17 mouse cellular contexts compared by ENCODE assay signal in genomic region chr12:17051057-17051456, GRCm38 (mm10). TPM values are rescaled to one million over a fixed set of nuclear protein-coding genes. Genes with fewer than 3 reads are reported as not detected.
A peak's percentile ranks its signal among the peaks of the same experiment; 100 is the strongest.
DNase-seq lines count a peak whose midpoint lies in the region; ATAC-seq and TF ChIP-seq lines count a peak whose summit lies in the region.
"Had no signal": no experiment of that assay in that cellular context is flagged by ENCODE, and none has a peak within 500 bp of the region (broad histone marks: within the 10 kb centered on the region; RNA-seq: fewer than 3 reads in every experiment).

No protein-coding gene starts in this region.

- peak; percentile 65 to 66 for DNase-seq in cerebellum, postnatal 10 days
- no peak for DNase-seq in cerebellum, adult 9-10 months
- no peak for DNase-seq in neural tube, embryonic 10.5 days (ENCODE audit: extremely low spot score, low spot score)
- peak; percentile 55 to 68 for DNase-seq in left cerebral cortex, postnatal 25 days (ENCODE audit: low spot score in 2 of 2)
- DNase-seq in right cerebral cortex, postnatal 10 days (ENCODE audit: low spot score in 2 of 2) = peak; percentile 79 to 85
- DNase-seq in lung, adult 2 months = no peak
- DNase-seq: cerebellum, adult 8-10 months; embryo, embryonic 11 days; gastrocnemius, adult 2 months; kidney, postnatal 36 days had no signal

- H3K4me1 ChIP-seq in neural tube, embryonic 13.5 days (replicated peaks) = peaks cover 18% of the 10 kb centered on the region; the same call in 1 of the 2 replicates
- no peaks in the 10 kb centered on the region for H3K4me1 ChIP-seq in lung, adult 2 months (ENCODE audit: control insufficient read depth, insufficient read depth, low read length)
- H3K4me1 ChIP-seq in kidney, embryonic 16.5 days (ENCODE audit: insufficient read depth, low read length) = no peaks in the 10 kb centered on the region

- 41% methylated on average over 4 of the region's 4 CpGs for WGBS in neural tube, embryonic 13.5 days
- 36% methylated on average over 4 of the region's 4 CpGs for WGBS in lung, adult 2 months
- 50% methylated on average over 4 of the region's 4 CpGs for WGBS in kidney, embryonic 16.5 days

- H3K36me3 ChIP-seq in neural tube, embryonic 13.5 days = no peaks in the 10 kb centered on the region
- no peaks in the 10 kb centered on the region for H3K36me3 ChIP-seq in kidney, embryonic 16.5 days (ENCODE audit: insufficient read depth, low read length)

- intact Hi-C loops in left cerebral cortex, postnatal 25 days (cut with DNase I) = no loop called here

- no peak for TF ChIP-seq POLR2A in lung, adult 2 months (IDR thresholded peaks at IDR 0.05; ENCODE audit: borderline replicate concordance, extremely low read depth, low read depth, low read length)

- no peak overlapping the region for H3K9ac ChIP-seq in neural tube, embryonic 13.5 days
- no peak overlapping the region for H3K9ac ChIP-seq in kidney, embryonic 16.5 days (replicated peaks; ENCODE audit: low read length)
- H3K9ac ChIP-seq: liver, embryonic 14.5 days had no signal

- ATAC-seq in neural tube, embryonic 13.5 days (ENCODE audit: low read depth) = peak; percentile 45; the same call in 1 of the 2 replicates
- no peak for ATAC-seq in kidney, embryonic 16.5 days (ENCODE audit: low FRiP score, low TSS enrichment)
- ATAC-seq: intestine, postnatal 0 days had no signal

- no peak for TF ChIP-seq CTCF in lung, adult 2 months (IDR thresholded peaks at IDR 0.05; ENCODE audit: insufficient read depth, low read length)

- peaks cover 28% of the 10 kb centered on the region for H3K27me3 ChIP-seq in neural tube, embryonic 13.5 days
- no peaks in the 10 kb centered on the region for H3K27me3 ChIP-seq in kidney, embryonic 16.5 days (ENCODE audit: insufficient read depth, low read length)

- no peak overlapping the region for H3K4me2 ChIP-seq in neural tube, embryonic 13.5 days
- H3K4me2 ChIP-seq in kidney, embryonic 16.5 days (replicated peaks; ENCODE audit: low read depth, low read length) = no peak overlapping the region

- H3K4me3 ChIP-seq in neural tube, embryonic 13.5 days = no peak overlapping the region
- H3K4me3 ChIP-seq in lung, adult 2 months (replicated peaks; ENCODE audit: extremely low read depth, low read depth, low read length) = no peak overlapping the region
- no peak overlapping the region for H3K4me3 ChIP-seq in kidney, embryonic 16.5 days (ENCODE audit: low read length)
- H3K4me3 ChIP-seq: gastrocnemius, adult 2 months; myocyte had no signal

- H3K9me3 ChIP-seq in neural tube, embryonic 13.5 days = no peaks in the 10 kb centered on the region
- no peaks in the 10 kb centered on the region for H3K9me3 ChIP-seq in kidney, embryonic 16.5 days (ENCODE audit: low read length)

- no peak overlapping the region for H3K27ac ChIP-seq in neural tube, embryonic 13.5 days (replicated peaks)
- no peak overlapping the region for H3K27ac ChIP-seq in kidney, embryonic 16.5 days (ENCODE audit: low read length)
- H3K27ac ChIP-seq: gastrocnemius, adult 2 months; liver, embryonic 14.5 days; macrophage had no signal

RNA-seq across cellular contexts. Expression of gene 2410004P03Rik, which starts 39.5 kb away (rescaled TPM):
- 1.1 and 1.6 TPM in 2 replicates for polyA plus RNA-seq in neural tube, embryonic 13.5 days (2015; fragmentation: Nextera tagmentation; extraction: Ambion mirVana)
- total RNA-seq in left cerebral cortex, postnatal 25 days (2021) = under 1 TPM; 0.60 to 0.87 TPM
- polyA plus RNA-seq in lung, adult 2 months (2012; rRNA removed) = 11.2 and 15.0 TPM in 2 replicates
- polyA plus RNA-seq in kidney, embryonic 16.5 days (2015; fragmentation: Nextera tagmentation; extraction: Ambion mirVana) = 0.47 and 0.54 TPM in 2 replicates
- total RNA-seq: adrenal gland, adult 18-20 months; gastrocnemius, adult 2 months had no signal

RNA-seq across cellular contexts. Expression of gene Pqlc3, which starts 50.8 kb away (rescaled TPM):
- polyA plus RNA-seq in neural tube, embryonic 13.5 days (2015; fragmentation: Nextera tagmentation; extraction: Ambion mirVana) = 1.4 and 2.2 TPM in 2 replicates
- total RNA-seq in left cerebral cortex, postnatal 25 days (2021) = 1 to 10 TPM in 1 of 2 experiments, under 1 TPM in 1; 0.89 to 1.5 TPM
- polyA plus RNA-seq in lung, adult 2 months (2012; rRNA removed) = 73.8 and 81.2 TPM in 2 replicates
- 3.7 and 4.7 TPM in 2 replicates for polyA plus RNA-seq in kidney, embryonic 16.5 days (2015; fragmentation: Nextera tagmentation; extraction: Ambion mirVana)

Comparison
In these comparisons a context has a peak if more than half of its experiments do, and no peak if none do; other contexts are left out.
1. DNase-seq: peak in cerebellum, postnatal 10 days (2 of 2), left cerebral cortex, postnatal 25 days (2 of 2) and right cerebral cortex, postnatal 10 days (2 of 2); none in cerebellum, adult 9-10 months (single experiment), neural tube, embryonic 10.5 days (single experiment) and lung, adult 2 months (single experiment).
2. RNA of gene Pqlc3, which starts 50.8 kb away (polyA plus RNA-seq): 73.8 to 81.2 TPM in lung, adult 2 months; 3.7 to 4.7 TPM in kidney, embryonic 16.5 days and 1.4 to 2.2 TPM in neural tube, embryonic 13.5 days; every median in the first group is over 10 times any median in the second.